Mouse (Mus musculus) forebrain, postnatal 0 days (tissue): ENCODE measurements around the gene Tmem69. TPM values are rescaled to one million over a fixed set of nuclear protein-coding genes. Genes with fewer than 3 reads are reported as not detected.

Source experiments
- ATAC-seq: fragments of 200-750 bp; cut with Nextera tagmentation; 2 replicates; pipeline ENCODE4 v1.8.0; 2017; ENCODE audit warnings: mild to moderate bottlenecking, moderate library complexity
- DNase-seq: peaks from one replicate; pipeline ENCODE4 v3.0.0-alpha.2; 2015
- H3K27ac ChIP-seq: fragments of 300-500 bp; sonication (generic); 2 replicates; pipeline ENCODE4 v1.5.1; 2014; ENCODE audit warnings: low read depth, mild to moderate bottlenecking, antibody characterized with exemption, low read length, moderate library complexity, mixed read lengths
- H3K27me3 ChIP-seq: fragments of 300-500 bp; sonication (generic); 2 replicates; pipeline ENCODE4 v1.6.1; 2014; ENCODE audit warnings: mild to moderate bottlenecking, low read length, mixed read lengths; ENCODE audit not compliant: insufficient read depth
- H3K36me3 ChIP-seq: fragments of 300-500 bp; sonication (generic); 2 replicates; pipeline ENCODE4 v1.6.1; 2014; ENCODE audit warnings: mild to moderate bottlenecking, moderate library complexity; ENCODE audit not compliant: insufficient read depth
- H3K4me1 ChIP-seq: fragments of 300-500 bp; sonication (generic); 2 replicates; pipeline ENCODE4 v1.6.1; 2014; ENCODE audit warnings: antibody characterized with exemption; ENCODE audit not compliant: insufficient read depth
- H3K4me2 ChIP-seq: fragments of 300-500 bp; sonication (generic); 2 replicates; pipeline ENCODE4 v1.6.1; 2014; ENCODE audit warnings: low read depth, mild to moderate bottlenecking, moderate library complexity
- H3K4me3 ChIP-seq: fragments of 300-500 bp; sonication (generic); 2 replicates; pipeline ENCODE4 v1.5.1; 2014; ENCODE audit warnings: low read depth, low read length, mixed read lengths
- H3K9ac ChIP-seq: fragments of 300-500 bp; sonication (generic); 2 replicates; pipeline ENCODE4 v1.6.1; 2014; ENCODE audit warnings: mild to moderate bottlenecking
- H3K9me3 ChIP-seq: fragments of 300-500 bp; sonication (generic); 2 replicates; pipeline ENCODE4 v1.6.1; 2016; ENCODE audit warnings: low read length
- CTCF ChIP-seq: sonication (generic); IDR thresholded peaks from 2 replicates; pipeline ENCODE4 v1.5.1; 2016; ENCODE audit warnings: antibody characterized with exemption, control low read depth, low read depth
- WGBS: fragments of 180-500 bp; shearing (Covaris S2); extraction: QIAGEN DNeasy Blood & Tissue Kit; methylation state at CpG from one replicate; pipeline ENCODE4 v1.1.7; 2014; 5-methylcytosine and 5-hydroxymethylcytosine counted together
- polyA plus RNA-seq: library from polyadenylated mRNA; unstranded; fragments of >200 nt; fragmentation: Nextera tagmentation; extraction: Ambion mirVana; gene quantifications from 2 replicates; pipeline ENCODE4 v1.2.1, GENCODE M21; 2015
- total RNA-seq: library from RNA; depleted of rRNA; stranded (reverse); fragments of >200 nt; gene quantifications from 2 replicates; pipeline ENCODE4 v1.2.3, GENCODE M21; 2014

The Tmem69 gene
- total and polyA plus RNA-seq, 2 experiments from 2014 or later = 12.9 to 19.3 TPM

DNA sequence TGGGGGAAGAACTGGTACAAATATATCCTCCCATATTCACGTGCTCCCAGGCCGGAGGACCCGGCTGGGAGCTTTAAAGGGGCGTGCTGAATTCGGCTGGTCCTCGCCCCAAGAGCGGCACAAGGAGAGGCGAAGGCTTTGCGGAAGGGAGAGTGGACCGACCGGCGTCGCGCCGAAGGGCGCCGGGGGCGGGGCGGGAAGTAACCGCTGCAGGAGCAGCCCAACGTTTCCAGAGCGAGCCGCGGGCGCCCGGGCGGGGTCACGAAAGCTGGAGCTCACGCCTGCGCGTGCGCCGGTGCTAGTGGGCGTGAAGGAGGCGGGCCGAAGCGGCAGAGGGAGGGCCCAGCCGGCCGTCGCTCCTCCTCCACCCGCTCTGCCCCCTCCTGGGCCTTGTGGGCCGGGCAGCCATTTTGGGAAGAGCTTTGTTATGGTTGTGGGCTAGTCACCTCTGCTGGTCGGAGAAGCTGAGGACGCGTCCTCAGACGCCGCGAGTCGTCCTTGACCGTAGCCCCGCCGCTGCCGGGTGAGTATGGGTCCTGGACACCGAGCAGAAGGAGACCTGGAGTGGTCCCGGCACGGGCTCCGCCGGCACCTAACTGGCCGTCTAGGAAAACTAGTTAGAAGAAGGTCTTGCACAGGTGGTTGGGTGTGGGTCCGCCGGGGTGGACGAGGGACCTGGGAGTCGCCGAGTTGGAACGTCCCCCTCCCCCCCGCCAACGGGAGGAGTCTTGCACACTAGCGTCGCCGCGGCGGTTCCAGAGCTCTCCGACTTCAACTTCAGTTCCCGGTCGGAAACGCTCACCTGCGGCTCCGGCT, 1.8 kb upstream of the Tmem69 start, which contains the start of gene Gpbp1l1:
TSS of gene Gpbp1l1 (plus strand) at position 353 of the 816 bp plus-strand sequence.
- Histone ChIP-seq H3K36me3 (peaks cover 9% of the 10 kb centered on the region; the same call in 1 of the 2 replicates), H3K9ac (peak within 1 kb of the TSS; percentile 86), H3K4me1 (peaks cover 12% of the 10 kb centered on the region), H3K4me3 (peak within 1 kb of the TSS; percentile 79), H3K4me2 (peak within 1 kb of the TSS; percentile 71), H3K27ac (peak within 1 kb of the TSS; percentile 94), H3K9me3 (no peaks in the 10 kb centered on the region), H3K27me3 (no peaks in the 10 kb centered on the region)
- peak; percentile 53 for TF ChIP-seq CTCF
- ATAC-seq (peak; percentile 97), DNase-seq (peak; percentile 98)
- 2% methylated on average over 78 of the region's 78 CpGs for WGBS

DNA sequence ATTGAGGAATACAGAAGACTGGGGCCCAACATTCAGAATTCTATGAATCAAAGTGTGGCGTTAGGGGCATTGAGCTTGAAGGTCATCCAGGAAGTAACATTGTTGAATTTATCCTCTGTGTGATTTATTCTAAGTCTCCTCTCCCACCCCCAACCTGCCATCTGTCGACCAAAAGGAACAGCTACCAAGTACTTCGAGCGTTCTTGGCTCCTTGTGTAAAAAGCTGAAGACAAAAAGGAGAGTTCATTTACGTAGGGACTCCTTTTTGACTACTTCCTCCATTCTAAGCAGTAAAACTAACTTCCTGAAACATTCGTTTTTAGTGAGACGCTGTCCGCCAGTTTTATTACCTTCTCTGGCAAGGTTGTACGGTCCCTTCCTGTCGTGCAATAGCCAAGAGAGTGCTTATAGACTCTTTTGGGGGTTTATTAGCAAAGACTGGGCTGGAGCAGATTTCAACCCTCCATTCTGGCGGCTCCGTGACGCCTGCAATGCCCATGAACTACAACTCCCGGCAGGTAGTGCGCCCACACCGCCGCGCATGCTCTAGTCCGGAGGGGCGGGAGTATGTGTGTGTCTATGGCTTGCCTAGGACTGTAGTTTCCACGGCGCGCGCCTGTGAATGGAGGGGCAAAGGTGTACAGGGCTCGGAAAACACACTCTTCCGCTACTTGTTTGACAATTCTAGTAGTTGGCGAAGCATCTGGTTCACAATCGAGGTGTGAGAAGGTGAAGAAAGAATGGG, 997 bp upstream of the Tmem69 start:
- no peaks in the 10 kb centered on the region for H3K9me3 ChIP-seq
- H3K27ac ChIP-seq = peak overlapping the region; percentile 94
- TF ChIP-seq CTCF = no peak
- peak; percentile 98 for ATAC-seq
- DNase-seq = peak; percentile 97
- H3K27me3 ChIP-seq = no peaks in the 10 kb centered on the region
- peak overlapping the region; percentile 71 for H3K4me2 ChIP-seq
- peaks cover 12% of the 10 kb centered on the region for H3K4me1 ChIP-seq
- H3K36me3 ChIP-seq = peaks cover 9% of the 10 kb centered on the region; the same call in 1 of the 2 replicates
- WGBS = under 1% methylated on average over 28 of the region's 28 CpGs
- peak overlapping the region; percentile 79 for H3K4me3 ChIP-seq
- peak overlapping the region; percentile 86 for H3K9ac ChIP-seq

DNA sequence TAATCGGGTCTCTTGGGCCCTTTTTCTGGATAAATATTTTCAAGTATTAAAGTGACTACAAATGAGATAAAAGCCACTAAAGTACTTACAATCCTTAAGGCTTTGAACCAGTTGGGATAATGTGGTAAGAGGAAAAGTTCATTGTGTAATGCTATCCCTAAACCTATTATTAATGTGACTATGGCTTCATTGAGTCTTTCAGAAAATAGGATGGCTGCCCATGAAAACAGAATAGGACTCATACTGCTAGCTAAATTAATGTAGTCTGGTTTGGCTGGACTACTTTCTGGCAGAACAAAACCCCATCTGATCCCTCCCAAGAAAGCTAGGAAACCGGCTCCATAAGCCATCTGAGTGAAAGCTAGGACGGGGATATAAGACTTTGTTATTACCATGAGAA, 2.7 kb downstream of the Tmem69 start:
- H3K36me3 ChIP-seq = peaks cover 9% of the 10 kb centered on the region; the same call in 1 of the 2 replicates
- DNase-seq (no peak), ATAC-seq (no peak)
- peaks cover 5% of the 10 kb centered on the region; the same call in 1 of the 2 replicates for H3K4me1 ChIP-seq
- no peak overlapping the region for H3K4me3 ChIP-seq
- H3K9ac ChIP-seq = no peak overlapping the region
- no peak for TF ChIP-seq CTCF
- H3K4me2 ChIP-seq = no peak overlapping the region
- no peaks in the 10 kb centered on the region for H3K9me3 ChIP-seq
- H3K27me3 ChIP-seq = no peaks in the 10 kb centered on the region
- no peak overlapping the region for H3K27ac ChIP-seq
- WGBS = 81% methylated on average over 3 of the region's 3 CpGs

DNA sequence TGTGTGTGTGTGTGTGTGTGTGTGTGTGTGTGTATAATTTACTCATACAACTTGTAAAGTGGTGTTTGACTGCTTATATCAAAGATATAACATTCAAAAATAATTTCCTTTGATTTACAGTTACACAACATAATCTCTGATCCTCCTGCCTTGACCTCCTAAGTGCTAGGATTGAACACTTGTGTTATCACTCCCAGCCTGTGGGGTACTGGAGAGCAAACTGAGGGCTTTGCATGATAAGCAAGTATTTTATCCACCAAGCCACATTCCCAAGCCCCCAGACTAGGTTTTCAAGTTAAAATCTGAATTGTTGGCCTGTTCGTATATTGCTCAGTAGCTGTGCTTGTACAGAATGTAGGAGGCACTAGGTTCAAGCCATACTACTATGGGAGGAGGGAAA, 5.3 kb downstream of the Tmem69 start:
- Histone ChIP-seq H3K4me2 (no peak overlapping the region), H3K27ac (no peak overlapping the region), H3K9ac (no peak overlapping the region), H3K36me3 (peaks cover 9% of the 10 kb centered on the region; the same call in 1 of the 2 replicates), H3K4me3 (no peak overlapping the region), H3K4me1 (no peaks in the 10 kb centered on the region), H3K27me3 (no peaks in the 10 kb centered on the region), H3K9me3 (no peaks in the 10 kb centered on the region)
- 85% methylated on average over 1 of the region's 1 CpGs for WGBS
- DNase-seq (no peak), ATAC-seq (no peak)
- TF ChIP-seq CTCF = no peak

DNA sequence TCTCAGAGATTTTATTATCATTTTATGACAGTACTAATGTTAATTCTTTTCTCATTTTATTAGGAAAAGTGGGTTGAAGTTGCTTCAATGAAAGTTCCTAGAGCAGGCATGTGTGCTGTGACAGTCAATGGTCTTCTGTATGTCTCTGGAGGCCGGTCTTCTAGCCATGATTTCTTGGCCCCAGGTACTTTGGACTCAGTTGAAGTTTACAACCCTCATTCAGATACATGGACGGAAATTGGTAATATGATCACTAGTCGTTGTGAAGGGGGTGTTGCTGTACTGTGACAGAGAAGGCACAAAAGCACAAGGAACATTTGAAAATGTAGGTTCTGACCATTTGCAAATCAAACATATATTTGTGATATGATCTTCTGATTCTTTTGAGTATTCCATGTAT, 18.0 kb downstream of the Tmem69 start:
- TF ChIP-seq CTCF = no peak
- ATAC-seq (no peak), DNase-seq (no peak)
- H3K4me2 ChIP-seq = no peak overlapping the region
- no peak overlapping the region for H3K4me3 ChIP-seq
- H3K9me3 ChIP-seq = no peaks in the 10 kb centered on the region
- H3K27ac ChIP-seq = no peak overlapping the region
- H3K9ac ChIP-seq = no peak overlapping the region
- WGBS = 94% methylated on average over 3 of the region's 3 CpGs
- H3K4me1 ChIP-seq = no peaks in the 10 kb centered on the region
- no peaks in the 10 kb centered on the region for H3K27me3 ChIP-seq
- peaks cover 9% of the 10 kb centered on the region for H3K36me3 ChIP-seq

DNA sequence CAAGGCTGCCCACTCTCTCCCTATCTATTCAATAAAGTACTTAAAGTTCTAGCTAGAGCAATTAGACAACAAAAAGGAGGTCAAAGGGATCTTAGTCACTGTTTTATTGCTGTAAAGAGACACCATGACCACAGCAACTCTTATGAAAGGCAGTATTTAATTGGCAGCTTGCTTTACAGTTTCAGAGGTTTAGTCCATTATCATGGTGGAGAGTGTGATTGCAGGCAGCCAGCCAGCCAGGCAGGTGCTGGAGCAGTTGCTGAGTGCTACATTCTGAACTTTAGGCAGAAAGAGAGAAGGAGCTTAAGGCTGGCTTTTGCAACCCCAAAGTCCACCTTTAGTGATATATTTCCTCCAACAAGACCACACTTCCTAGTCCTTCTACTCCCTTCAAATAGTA, 19.4 kb downstream of the Tmem69 start:
- H3K9ac ChIP-seq = no peak overlapping the region
- no peak for ATAC-seq
- peaks cover 11% of the 10 kb centered on the region for H3K36me3 ChIP-seq
- no peak overlapping the region for H3K4me3 ChIP-seq
- no peak overlapping the region for H3K27ac ChIP-seq
- no peak for DNase-seq
- H3K9me3 ChIP-seq = no peaks in the 10 kb centered on the region
- H3K4me1 ChIP-seq = no peaks in the 10 kb centered on the region
- no peak for TF ChIP-seq CTCF
- no peaks in the 10 kb centered on the region for H3K27me3 ChIP-seq
- H3K4me2 ChIP-seq = no peak overlapping the region

DNA sequence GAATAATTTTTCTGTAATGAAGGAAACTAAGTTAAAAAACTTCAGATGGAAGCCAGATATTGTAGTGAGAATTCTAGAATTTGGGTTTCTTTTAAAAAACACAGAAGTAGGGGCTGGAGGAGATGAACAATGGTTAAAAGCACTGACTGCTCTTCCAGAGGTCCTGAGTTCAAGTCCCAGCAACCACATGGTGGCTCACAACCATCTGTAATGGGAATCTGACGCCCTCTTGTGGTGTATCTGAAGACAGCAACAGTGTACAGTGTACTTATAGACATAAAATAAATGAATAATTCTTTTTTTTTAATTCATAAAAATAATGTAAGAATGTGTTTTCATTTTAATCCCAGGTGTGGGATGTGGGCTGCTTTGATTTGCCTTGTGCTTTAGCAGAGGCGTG, 24.6 kb downstream of the Tmem69 start:
- Histone ChIP-seq H3K27me3 (no peaks in the 10 kb centered on the region), H3K4me2 (no peak overlapping the region), H3K4me1 (no peaks in the 10 kb centered on the region), H3K9ac (no peak overlapping the region), H3K27ac (no peak overlapping the region), H3K9me3 (no peaks in the 10 kb centered on the region), H3K4me3 (no peak overlapping the region), H3K36me3 (peaks cover 15% of the 10 kb centered on the region)
- TF ChIP-seq CTCF = no peak
- WGBS = 60% methylated on average over 2 of the region's 2 CpGs
- DNase-seq (no peak), ATAC-seq (no peak)
